Mouse (Mus musculus): ENCODE measurements around the gene Dmwd. TPM values are rescaled to one million over a fixed set of nuclear protein-coding genes. Genes with fewer than 3 reads are reported as not detected.
A peak's percentile ranks its signal among the peaks of the same experiment; 100 is the strongest.

The Dmwd gene
- 10 to 100 TPM; 31.9 to 32.1 TPM for total RNA-seq (2021)
- long read RNA-seq, experiment 1, transcript Dmwd-201 (5 exons, 2,494 nt), result major isoform, 38 of 60 reads
- long read RNA-seq, experiment 1, transcript Dmwd-202 (4 exons, 2,388 nt), result minor isoform, 17 of 60 reads
- long read RNA-seq, experiment 1, partial matches to known transcripts, result 4 of 60 reads
- long read RNA-seq, experiment 1, other reads (novel, unspliced or antisense), result 1 of 60 reads
- long read RNA-seq, experiment 2, transcript Dmwd-202 (4 exons, 2,388 nt), result minor isoform, 28 of 84 reads
- long read RNA-seq, experiment 2, transcript Dmwd-201 (5 exons, 2,494 nt), result major isoform, 53 of 84 reads
- long read RNA-seq, experiment 2, partial matches to known transcripts, result 2 of 84 reads
- long read RNA-seq, experiment 2, other reads (novel, unspliced or antisense), result 0 of 84 reads

DNA sequence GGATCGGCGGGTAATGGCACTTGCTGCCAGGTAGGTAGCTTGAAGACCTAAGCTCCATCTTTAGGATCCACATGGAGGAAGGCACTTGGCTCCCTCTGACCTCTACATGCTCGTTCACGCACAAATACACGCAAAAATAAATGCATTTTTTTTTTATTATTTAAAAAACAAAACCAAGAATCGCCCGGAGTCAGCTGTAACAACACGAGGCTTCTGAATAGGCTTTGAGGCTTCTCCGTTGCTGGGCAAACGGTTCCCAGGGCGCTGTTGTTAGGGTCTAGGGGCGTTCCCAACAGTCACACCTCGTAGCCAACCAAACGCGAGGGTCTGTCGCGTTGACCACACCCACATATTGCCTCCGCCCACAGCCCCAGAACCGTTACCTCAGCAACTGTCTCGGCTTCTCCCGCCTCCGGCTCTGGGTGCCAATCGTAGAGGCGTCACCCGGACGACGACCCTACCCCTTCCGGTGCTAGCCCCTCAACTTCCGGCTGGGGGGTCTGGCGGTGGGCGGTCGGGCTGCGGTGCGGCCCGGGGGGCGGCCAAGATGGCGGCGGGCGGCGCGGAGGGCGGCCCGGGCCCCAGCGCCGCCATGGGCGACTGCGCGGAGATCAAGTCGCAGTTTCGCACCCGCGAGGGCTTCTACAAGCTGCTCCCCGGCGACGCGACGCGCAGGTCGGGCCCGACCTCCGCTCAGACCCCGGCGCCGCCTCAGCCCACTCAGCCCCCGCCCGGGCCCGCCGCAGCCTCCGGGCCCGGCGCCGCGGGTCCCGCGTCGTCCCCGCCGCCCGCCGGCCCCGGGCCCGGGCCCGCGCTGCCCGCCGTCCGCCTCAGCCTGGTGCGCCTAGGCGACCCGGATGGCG lies at the start of gene Dmwd:
Gene Dmwd (plus strand): TSS at position 505 of the 863 bp plus-strand sequence.
- H3K27ac ChIP-seq, result peak within 1 kb of the TSS; percentile 87
- intact Hi-C loops (cut with DNase I), result no loop called here
- TF ChIP-seq CTCF (IDR thresholded peaks at IDR 0.05), result no peak
- DNase-seq, result peak; percentile 96
- H3K4me3 ChIP-seq, result peak within 1 kb of the TSS; percentile 82

DNA sequence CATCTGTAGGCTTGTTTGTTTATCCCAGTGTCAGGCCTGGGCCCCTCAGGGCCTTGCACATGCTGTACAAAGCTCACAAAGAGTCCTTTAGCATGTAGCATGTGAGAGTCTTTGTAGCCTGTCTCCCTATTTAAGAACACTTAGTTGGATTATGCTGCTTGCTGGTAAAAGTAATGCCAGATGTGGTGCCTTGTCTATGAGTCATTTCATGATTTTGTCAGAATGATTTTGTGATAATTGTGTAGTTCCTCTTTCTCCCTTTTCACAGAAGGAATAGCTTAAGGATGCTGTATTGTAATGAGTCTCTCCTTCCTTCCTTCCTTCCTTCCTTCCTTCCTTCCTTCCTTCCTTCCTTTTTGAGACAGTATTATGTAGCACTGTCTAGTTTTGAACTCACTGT lies 48.0 kb upstream of the Dmwd start:
- no peak for TF ChIP-seq CTCF (IDR thresholded peaks at IDR 0.05)
- intact Hi-C loops (cut with DNase I), result no loop called here

DNA sequence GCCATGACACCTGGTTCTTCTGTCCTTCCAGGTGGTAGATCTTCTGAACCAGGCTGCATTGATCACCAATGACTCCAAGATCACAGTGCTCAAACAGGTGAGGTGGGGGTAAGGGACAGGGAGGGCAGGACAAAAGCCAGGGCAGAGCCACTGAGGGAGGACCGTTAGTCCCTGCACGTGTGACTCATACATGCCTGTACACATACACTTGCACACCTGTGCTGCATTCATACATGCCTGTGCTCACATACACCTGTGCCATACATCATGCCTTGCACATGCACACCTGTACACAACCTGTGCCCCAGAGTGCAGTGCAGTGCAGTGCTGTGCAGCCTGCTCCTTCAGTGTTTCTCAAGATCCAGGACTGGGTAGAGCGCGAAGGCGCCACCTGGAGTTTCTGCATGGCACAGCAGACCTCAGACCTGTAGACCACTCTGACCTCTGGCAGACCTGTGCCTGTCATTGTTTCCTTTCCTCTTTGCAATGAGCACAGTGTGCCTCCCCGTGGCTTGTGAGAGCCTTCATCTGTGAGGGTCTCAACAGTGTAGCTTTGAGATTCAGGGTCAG lies 46.9 kb upstream of the Dmwd start:
- Histone ChIP-seq H3K27ac (no peak overlapping the region), H3K4me3 (no peak overlapping the region)
- DNase-seq, result peak; percentile 67
- peak; percentile 73 for TF ChIP-seq CTCF (IDR thresholded peaks at IDR 0.05)
- intact Hi-C loops (cut with DNase I), result no loop called here

More for the DNA sequence above, 48.0 kb upstream of the Dmwd start:
- no peak for DNase-seq
- Histone ChIP-seq H3K27ac (no peak overlapping the region), H3K4me3 (no peak overlapping the region)

DNA sequence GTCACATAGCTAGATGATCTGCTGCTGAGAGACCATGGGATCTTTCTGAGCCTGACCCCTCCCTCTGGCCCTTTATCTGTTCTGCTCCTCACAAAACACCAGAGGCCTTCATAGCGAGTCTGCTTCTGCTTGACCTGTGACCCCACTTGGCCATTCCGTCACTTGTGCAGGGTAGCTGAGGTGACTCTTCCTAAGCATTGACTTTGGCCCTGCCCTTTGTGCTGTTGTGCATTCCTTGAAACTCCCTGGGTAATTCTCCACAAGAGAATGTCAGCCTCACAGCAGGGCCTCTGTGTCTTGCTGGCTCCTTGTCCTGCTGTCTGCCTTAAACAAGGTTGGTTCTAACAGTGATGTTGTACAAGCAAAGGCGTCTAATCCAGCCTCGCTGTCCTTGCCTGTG lies 44.4 kb upstream of the Dmwd start:
- Histone ChIP-seq H3K4me3 (no peak overlapping the region), H3K27ac (no peak overlapping the region)
- no peak for TF ChIP-seq CTCF (IDR thresholded peaks at IDR 0.05)
- intact Hi-C loops (cut with DNase I), result no loop called here
- DNase-seq, result no peak

DNA sequence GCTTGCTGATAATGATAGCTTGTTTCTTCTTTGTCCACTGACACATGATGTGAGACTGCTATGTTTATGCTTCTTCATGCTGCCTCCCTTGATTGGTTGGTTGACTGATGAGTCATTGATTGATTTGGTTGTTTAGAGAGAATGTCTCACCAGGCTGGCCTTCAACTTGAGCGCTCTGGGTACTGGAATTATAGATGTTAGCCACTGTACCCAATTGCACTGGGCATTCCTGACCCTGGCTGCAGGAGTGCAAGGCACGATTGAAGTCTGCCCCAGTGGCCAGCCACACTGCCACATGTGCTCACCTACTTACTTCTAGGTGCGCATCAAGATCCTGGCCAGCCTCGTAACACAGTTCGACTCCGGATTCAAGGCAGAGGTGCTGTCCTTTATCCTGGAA lies 31.4 kb upstream of the Dmwd start:
- H3K27ac ChIP-seq, result no peak overlapping the region
- no peak for TF ChIP-seq CTCF (IDR thresholded peaks at IDR 0.05)
- no peak overlapping the region for H3K4me3 ChIP-seq
- no peak for DNase-seq
- intact Hi-C loops (cut with DNase I), result no loop called here

DNA sequence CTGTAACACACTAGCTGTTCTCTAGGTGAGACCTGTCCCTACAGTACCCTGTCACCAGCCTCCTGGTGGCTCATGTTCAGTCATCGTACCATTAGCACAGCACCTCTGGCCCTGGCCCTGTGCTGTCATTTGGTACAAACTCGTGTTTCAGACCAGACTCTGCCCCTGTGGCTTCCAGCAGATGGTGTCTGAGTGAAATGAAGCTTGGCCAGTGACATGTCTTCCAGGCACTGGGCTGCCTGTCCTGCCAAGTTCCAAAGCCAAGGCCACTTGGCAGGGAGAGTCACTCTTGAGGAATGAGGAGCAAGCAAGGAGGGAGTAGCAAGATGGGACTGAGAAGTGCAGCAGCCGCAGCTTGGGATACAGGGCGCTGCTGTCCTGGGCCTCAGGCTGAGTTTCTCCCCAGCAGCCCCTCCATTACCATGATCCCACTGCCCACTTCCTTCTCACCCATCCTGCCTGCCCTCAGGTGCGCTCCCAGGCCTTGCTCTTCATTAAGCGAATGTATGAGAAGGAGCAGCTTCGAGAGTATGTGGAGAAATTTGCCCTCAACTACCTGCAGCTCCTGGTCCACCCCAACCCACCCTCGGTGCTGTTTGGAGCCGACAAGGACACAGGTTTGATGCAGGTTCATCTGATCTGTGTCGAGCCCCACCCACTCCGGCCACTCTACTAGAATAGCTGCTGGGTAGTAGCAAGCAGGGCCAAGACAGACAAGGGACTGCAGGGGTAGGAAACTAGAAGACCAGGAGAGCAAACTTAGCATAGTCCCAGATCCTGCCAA lies 29.5 kb upstream of the Dmwd start:
- intact Hi-C loops (cut with DNase I), result no loop called here
- peak; percentile 14; the same call in 1 of the 2 replicates for TF ChIP-seq CTCF (IDR thresholded peaks at IDR 0.05)
- Histone ChIP-seq H3K4me3 (no peak overlapping the region), H3K27ac (peak overlapping the region; percentile 69)
- DNase-seq, result peak; percentile 88

DNA sequence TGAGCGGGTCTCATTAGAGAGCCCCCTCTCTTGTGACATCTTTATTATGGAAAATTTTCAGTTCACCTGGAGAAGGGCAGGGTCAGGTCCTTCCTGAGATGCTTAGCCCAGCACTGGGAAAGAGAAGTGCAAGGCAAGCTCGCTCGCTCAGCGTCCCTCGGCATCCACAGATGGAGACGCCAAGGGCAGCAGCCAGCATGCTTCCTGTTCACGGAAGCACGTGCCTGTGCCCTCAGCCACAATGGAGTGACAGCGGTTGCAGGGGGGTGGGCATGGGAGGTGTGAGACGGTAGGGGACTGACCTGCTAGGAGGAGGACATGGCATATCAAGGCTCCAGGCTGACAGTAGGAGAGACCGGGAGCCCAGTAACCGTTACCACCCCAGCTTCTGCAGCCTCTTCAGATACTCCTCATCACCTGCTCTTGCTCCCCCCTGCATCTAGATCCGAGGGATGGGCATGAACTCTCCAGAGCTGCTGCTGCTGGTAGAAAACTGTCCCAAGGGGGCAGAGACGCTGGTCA lies 28.0 kb upstream of the Dmwd start:
- H3K4me3 ChIP-seq, result no peak overlapping the region
- intact Hi-C loops (cut with DNase I), result no loop called here
- H3K27ac ChIP-seq, result no peak overlapping the region
- TF ChIP-seq CTCF (IDR thresholded peaks at IDR 0.05), result no peak
- no peak for DNase-seq

DNA sequence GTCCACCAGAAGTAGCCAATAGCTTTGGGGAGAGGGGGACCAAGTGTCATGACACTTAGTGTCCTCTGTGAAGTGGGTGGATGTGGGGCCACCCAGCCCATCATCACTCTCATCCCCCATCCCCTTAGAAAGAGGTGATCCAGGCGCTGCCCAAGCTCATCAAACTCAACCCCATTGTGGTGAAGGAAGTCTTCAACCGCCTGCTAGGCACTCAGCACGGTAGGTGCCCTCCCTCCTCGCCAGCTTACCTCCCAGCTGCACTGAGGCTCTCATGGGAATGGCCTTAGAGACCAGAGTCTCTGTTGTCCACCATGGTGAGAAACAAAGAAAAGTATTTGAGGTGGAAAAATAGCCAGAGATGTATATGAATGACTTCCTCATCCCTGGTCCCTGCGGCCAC lies 26.8 kb upstream of the Dmwd start:
- intact Hi-C loops (cut with DNase I), result no loop called here
- DNase-seq, result no peak
- no peak overlapping the region for H3K4me3 ChIP-seq
- H3K27ac ChIP-seq, result no peak overlapping the region
- no peak for TF ChIP-seq CTCF (IDR thresholded peaks at IDR 0.05)

DNA sequence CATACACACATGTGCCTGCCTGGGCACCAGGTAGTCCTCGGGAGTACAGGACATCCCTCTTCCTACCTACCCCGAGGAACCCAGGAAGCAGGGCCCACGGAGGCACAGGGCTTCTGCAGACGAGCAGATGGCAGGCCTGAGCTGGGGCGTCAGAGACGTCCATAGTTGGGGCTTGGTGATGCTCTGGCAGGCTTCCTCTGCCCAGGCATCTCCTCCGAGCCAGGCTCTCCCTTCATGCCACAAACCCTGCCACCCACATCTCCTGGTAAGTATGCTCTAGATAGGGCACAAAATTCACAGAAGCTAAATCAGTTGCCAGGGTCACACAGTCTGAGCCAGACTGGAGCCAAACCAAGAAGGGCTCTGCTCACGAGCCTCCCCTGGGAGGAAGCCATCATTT lies 25.9 kb upstream of the Dmwd start:
- intact Hi-C loops (cut with DNase I), result no loop called here
- TF ChIP-seq CTCF (IDR thresholded peaks at IDR 0.05), result no peak
- DNase-seq, result no peak
- no peak overlapping the region for H3K27ac ChIP-seq
- no peak overlapping the region for H3K4me3 ChIP-seq

DNA sequence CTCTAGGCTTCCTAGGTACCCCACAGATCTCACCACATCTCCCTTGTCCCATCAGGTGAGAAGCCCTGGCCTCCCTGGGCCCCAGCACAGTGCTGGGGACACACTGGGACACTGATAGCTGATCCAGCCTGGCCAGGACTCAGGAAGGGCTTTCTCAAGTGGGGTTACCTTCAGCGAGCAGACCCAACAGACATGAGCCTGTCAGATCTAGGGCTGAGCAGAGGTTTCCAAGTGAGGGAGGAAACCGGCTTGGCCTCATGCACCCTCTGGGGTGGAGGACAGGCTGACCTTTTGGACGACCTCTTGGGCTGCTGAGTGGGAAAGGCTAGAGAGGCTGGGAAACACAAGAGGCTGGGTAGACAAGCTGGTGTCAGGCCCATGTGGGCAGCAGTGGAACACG lies 24.9 kb upstream of the Dmwd start:
- DNase-seq, result peak; percentile 46
- H3K4me3 ChIP-seq, result no peak overlapping the region
- peak overlapping the region; percentile 46 for H3K27ac ChIP-seq
- intact Hi-C loops (cut with DNase I), result no loop called here
- no peak for TF ChIP-seq CTCF (IDR thresholded peaks at IDR 0.05)

DNA sequence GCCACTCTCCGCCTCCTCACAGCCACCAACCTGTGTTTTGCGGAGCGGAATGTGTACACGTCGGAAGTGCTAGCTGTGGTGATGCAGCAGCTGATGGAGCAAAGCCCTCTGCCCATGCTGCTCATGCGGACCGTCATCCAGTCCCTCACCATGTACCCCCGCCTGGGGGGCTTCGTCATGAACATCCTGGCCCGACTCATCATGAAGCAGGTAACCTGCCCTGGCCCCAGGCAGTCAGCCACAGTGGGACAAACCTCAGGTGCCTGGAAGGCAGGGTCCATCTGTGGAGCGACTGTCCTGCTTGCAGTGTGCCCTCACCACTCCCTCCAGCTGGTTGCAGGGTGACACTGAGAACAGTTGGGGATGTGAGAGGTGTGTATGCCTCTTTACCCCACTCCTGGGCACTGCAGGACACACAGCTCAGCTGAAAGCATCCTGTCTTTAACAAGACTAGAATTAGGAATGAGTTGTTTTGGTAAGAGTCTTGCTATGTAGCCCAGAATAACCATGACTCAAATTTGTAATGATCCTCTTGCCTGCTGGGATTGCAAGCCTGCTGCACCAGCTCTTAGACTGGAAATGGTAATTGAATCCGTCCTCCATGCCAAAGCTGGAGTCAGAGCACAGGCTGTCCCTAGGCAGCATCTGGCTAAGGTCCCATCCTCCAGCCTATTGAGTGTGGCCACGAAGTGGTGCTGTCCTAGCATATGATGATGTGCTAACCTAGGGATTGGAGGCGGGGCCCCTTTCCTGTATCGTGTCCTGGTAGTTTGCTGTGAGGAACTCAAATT lies 23.5 kb upstream of the Dmwd start:
- DNase-seq, result peak; percentile 87
- peak; percentile 14; the same call in 1 of the 2 replicates for TF ChIP-seq CTCF (IDR thresholded peaks at IDR 0.05)
- H3K4me3 ChIP-seq, result no peak overlapping the region
- H3K27ac ChIP-seq, result peak overlapping the region; percentile 84
- intact Hi-C loops (cut with DNase I), result no loop called here

All from gastrocnemius, adult 2 months (tissue).